Mouse (Mus musculus): ENCODE measurements around the gene Sgcd.
"Not testable (repeated sequence)": the region's sequence is repeated elsewhere in the genome, so short reads cannot be mapped to it uniquely, and the experiment has no call there.

Sgcd gene

DNA sequence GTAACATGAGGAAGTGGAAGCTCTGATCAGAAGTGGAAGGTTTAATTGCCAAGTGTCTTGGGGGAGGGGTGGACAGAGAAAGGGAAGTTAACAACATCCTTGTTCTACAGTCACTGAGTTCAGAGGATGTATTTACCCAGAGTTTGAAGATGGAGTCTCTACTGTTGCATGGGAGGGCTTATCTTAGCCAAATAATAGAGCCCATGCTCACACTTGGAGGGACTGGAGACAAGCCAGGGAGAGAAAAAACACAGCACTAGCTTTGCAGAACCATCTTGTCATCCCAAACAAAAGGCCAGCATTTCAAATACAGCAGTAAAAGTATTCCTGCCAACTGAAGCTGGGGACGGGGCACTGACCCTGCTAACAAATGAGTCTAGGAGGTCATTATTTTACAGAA lies 212.8 kb downstream of the Sgcd start:
- no peak for DNase-seq

DNA sequence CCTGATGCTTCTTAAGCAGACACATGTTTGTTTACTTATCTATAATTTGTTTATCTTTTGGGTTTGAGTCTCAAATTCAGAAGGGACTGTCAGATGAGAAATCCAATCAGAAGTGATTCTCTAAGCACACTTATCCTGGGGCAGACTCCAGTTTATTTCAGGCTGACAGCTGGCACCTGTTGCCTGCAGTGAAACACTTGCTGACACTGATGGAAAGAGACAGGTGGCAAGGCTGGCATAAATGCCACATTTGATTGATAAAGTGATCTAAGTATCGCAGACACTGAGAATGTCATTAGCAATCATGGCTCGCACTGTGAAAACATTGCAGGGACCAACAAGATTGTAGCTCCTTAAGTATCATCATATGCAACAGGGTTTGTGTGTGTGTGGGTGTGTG lies 222.9 kb downstream of the Sgcd start:
- DNase-seq, result no peak

DNA sequence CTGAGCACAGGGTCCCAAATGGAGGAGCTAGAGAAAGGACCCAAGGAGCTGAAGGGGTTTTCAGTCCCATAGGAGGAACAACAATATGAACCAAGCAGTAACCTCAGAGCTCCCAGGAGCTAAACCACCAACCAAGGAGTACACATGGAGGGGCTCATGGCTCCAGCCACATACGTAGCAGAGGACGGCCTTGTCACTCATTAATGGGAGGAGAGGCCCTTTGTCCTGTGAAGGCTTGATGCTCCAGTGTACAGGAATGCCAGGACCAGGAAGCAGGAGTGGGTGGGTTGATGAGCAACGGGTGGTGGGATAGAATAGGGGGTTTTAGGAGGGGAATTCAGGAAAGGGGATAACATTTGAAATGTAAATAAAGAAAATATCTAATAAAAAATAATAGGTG lies 225.2 kb downstream of the Sgcd start:
- DNase-seq, result not testable (repeated sequence)

- no peak for DNase-seq
Measured at GRCm38 (mm10) chr11:47759015-47759414, 229.8 kb downstream of the Sgcd start.

GRCm38 (mm10) chr11:47742806-47743205 lies 246.0 kb downstream of the Sgcd start:
- DNase-seq, result no peak

- DNase-seq, result peak; percentile 16
Measured at GRCm38 (mm10) chr11:47704930-47705787, 283.6 kb downstream of the Sgcd start.

DNA sequence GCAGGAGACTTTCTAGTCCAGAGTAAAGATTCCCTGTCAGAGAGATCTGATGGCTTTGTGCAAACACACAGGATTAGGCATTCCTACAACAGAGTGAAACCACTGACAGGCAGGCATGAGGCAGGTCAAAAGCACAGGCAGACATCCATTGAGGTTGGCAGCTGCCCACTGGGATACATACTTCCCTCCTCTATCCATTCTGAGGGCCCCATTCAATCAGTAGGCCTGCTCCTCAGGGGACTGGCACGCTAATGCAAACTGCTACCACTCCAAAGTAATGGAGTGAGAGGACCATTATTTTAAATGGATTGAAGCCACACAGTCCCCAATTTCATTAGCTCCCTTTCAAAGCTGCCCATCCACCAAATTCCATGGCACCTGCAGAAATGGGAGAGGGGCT lies 293.2 kb downstream of the Sgcd start:
- no peak for DNase-seq

- peak; percentile 4 for DNase-seq
Measured at GRCm38 (mm10) chr11:47658135-47658534, 330.6 kb downstream of the Sgcd start.

- peak; percentile 0 for DNase-seq
Measured at GRCm38 (mm10) chr11:47645911-47646310, 342.9 kb downstream of the Sgcd start.

DNA sequence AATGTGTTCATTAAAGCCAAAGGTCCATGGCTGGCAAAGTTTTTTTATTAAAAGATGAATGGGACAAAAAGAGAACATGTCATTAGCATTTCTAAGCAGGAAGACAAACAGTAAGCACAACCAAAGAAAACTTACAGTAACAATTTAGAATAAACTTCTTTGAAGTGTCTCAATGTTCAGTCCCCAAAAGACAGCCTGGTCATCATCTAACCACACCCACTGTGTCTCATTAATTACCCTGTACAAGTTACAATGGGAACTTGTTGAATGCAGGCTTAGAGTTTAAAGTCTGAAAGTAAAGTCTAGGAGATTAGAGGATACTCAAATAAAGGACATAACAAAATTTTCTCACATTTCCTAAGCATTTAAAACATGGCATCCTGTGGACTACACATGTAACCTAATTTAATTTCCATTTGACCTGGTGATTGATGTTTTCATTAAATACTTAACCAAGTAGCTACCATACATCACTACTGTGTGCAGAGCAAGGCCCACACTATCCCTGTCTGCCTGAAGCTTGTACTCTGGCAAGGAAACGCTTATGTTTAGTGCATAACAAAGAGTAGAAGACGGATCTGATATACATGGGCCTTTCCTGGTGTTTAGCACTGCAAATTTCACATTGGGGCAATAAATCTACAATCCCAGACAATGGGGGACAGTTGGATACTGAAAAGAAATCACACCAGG lies 347.1 kb downstream of the Sgcd start:
- DNase-seq, result no peak

DNA sequence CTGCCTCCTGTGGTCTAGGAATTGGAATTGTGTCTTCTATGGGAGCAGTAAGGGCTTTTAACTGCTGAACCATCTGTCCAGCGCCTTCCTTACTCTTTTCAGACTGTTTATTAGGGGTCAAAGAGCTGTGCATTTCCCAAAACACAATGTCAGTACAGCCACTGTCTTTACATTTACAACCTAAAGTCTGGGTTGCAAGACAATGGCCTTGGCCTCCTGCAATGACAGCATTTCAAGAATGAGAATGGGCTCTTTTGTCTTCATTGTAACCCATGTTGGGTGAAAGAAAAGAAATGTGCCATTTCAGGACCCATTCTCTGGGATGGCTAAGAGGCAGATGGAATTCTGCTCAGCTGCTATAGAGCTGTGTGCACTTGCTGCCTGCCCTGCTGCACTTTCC lies 348.2 kb downstream of the Sgcd start:
- no peak for DNase-seq

DNA sequence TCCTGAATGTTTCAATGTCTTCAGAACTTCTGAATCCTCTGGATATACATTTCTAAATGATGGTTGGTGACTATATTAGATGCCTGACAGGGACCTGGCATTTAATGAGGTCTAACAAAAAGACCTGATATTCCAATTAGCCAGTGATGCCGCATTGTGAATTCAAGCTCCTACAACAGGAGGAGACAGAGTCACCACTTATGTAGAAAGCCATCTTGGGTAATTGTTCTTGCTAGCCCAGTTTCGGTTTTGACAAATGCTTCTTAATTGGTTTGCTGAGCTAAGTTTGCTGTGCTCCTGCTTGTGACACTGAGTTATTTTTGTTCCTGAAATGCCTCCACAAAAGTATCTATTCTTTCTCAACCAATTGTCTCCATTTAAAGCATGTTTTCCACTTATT lies 358.6 kb downstream of the Sgcd start:
- DNase-seq, result no peak

- DNase-seq, result no peak
Measured at GRCm38 (mm10) chr11:47609892-47610291, 378.9 kb downstream of the Sgcd start.

DNA sequence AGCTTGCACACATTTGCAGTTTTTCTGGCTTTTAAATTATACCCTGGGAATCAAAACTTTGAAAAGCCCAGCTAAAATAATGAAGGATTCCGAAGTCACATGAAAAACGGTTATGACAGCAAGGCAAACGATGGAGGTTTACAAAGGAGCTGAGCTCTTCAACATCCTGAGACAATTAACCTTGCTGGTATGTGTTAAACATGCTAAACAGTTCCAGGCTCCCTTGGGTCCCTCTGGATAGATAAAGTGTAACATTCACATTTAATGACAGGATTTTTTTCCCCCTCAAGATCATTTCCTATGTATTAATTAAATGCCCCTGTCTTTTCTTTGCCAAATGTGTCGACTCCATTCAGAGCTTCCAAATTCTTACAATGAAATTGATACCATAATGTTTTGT lies 414.1 kb downstream of the Sgcd start:
- DNase-seq, result no peak

DNA sequence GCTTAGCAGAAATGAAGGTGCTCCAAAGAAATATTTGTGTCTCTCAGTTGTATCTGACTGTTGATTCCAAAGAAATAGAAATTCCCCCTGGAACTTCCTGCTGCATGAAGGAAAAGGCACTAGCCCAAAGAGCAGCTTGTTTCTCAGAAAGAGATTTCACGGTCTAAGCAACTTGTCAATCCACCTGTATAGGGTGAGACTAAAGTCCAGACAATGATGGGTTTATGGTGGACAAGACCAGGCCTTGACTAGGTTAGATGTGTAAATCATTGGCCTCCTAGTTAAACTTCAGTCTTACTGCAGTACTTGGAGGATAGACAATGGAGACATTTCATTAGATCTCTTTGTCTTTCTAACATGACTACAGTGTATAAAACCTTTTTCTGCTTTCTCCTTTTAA lies 420.3 kb downstream of the Sgcd start:
- no peak for DNase-seq

- DNase-seq, result no peak
Measured at GRCm38 (mm10) chr11:47566156-47566555, 422.6 kb downstream of the Sgcd start.

DNA sequence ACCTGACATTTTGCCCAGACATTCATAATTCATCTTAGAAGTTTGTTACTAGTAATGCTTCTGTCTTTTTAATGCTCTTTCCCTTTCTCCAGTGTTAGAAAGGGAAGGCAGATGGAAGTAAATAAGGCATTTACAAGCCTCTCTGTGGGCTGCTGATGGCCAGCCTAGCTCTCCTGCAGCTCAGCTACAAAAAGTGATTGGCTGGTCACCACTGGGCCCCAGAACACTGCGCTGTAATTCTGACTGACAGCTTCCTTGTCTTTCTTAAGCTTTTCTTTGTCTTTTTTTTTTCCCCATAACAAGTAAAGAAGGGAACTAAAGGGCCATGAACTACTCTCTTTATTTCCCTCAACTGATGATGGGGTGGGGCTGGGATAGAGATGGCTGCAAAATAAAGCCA lies 463.9 kb downstream of the Sgcd start:
- DNase-seq, result no peak

DNA sequence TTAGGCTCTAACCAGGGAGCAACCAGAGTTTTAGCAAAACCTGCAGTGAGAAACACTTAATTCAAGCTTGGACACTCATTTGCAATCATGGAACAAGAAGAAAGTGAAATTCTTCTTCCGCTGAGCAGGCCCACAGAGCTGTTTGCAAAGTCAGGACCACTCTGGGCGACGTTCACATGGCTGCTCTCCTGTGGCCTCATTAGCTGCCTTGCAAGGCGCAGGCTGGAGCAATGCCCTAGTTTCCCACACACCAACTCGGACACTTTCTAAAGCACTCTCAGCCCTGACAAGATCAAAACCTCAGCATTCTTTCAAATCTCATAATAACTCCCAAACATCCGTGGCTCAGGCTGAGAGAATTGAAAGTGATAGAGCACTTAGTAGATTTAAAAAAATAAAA lies 480.7 kb downstream of the Sgcd start:
- peak; percentile 3 for DNase-seq

DNA sequence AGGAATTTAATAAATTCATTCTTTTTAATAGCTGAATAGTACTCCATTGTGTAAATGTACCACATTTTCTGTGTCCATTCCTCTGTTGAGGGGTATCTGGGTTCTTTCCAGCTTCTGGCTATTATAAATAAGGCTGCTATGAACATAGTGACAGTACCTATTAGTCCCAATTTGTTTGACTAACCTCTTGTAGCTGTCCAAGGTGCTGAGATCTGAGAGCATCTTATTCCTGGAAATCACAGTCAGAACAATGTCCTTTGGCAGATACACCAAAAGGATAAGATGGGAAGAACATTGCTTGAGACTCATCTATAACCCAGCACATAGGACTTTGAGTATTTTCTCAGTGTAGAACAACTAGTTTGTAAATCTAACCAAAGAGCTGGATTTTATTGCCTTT lies 485.5 kb downstream of the Sgcd start:
- DNase-seq, result not testable (repeated sequence)

DNA sequence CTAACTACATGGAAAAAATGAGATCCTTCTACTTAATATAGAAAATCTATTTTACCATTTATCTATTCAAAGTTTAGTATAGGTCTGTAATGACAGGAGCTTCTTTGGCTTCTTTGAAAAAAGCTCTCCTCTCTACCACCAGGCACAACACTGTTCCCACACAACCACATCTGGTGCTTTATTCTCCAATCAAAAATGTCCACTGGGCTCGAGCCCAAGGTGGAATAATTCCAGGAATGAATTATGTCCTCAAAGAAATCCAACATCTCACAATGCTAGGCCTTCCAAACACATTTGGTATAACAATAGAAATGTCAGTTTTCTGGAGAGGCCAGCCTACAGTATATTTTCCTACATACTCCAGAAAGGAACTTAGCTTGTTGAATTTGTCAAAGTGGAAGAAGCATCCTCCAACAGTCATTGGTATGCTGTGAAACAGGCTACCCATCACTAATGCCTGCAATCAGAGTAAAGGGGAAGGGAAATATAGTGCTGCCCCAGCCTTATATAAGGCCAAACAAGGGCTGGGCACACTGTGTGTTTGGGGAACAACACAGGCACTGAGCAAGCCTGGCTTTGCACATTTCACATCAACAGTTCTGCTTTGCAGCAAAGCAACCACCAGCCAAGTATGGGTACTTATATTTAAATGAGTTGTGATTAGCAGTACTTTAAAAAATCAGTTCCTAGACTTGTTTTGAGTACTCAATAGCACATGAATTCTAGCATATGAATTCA lies 515.1 kb downstream of the Sgcd start:
- no peak for DNase-seq

GRCm38 (mm10) chr11:47460700-47461099 lies 528.1 kb downstream of the Sgcd start:
- DNase-seq, result not testable (repeated sequence)

DNA sequence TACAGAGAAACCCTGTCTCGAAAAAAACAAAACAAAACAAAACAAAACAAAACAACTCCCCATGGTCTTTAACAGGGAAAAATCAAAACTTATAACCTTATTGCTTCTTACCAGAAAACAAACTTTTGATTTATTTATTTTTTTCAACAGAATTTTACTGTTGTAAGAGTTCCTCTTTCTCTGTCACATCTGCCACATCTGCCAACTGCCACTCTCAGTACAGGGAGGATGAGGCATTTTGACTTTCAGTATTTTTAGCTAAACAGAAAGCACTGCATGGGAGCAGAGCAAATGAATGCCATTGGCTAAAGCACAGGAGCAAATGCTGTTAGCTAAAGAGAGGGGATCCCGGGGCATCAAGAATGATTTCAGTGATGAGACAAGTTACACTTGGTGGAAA lies 528.6 kb downstream of the Sgcd start:
- DNase-seq, result no peak

DNA sequence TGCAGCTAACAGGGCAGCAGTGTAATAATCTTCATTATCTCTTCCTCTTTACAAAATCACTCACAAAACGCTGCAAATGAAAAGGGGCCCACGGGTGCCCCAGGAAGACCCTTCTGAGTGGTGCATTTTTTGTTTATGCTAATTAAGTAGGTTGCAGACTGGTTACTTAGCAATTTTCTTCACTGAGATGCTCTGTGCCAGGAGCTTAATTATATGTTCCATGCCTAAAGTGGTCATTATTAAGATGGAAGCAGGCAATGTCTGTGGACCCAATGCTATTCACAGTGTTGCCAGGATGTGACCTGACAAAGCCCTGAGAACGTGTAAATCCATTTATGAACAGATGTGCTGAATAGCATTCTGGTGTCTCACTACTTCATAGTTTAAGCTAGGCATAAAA lies 529.6 kb downstream of the Sgcd start:
- no peak for DNase-seq

GRCm38 (mm10) chr11:47447790-47448189 lies 541.0 kb downstream of the Sgcd start:
- DNase-seq, result no peak
